Mouse (Mus musculus): Measurements from ENCODE around the gene Sv2b. TPM values are rescaled to one million over a fixed set of nuclear protein-coding genes. Genes with fewer than 3 reads are reported as not detected.

The Sv2b gene
- polyA plus RNA-seq, 1 experiment from 2014 or later, result 20.2 TPM

GRCm38 (mm10) chr7:75318320-75318719 is 9.3 kb upstream of the Sv2b start:
- Histone ChIP-seq H3K9me3 (replicated peaks) (no peaks in the 10 kb centered on the region), H3K4me1 (peaks cover 6% of the 10 kb centered on the region; the same call in 1 of the 2 replicates), H3K36me3 (no peaks in the 10 kb centered on the region), H3K4me2 (no peak overlapping the region), H3K4me3 (replicated peaks) (no peak overlapping the region), H3K27me3 (replicated peaks) (no peaks in the 10 kb centered on the region), H3K9ac (replicated peaks) (no peak overlapping the region), H3K27ac (replicated peaks) (no peak overlapping the region)
- no peak for ATAC-seq (ENCODE audit: low FRiP score)
- 97% methylated on average over 1 of the region's 1 CpGs for WGBS

- Histone ChIP-seq H3K9ac (replicated peaks) (no peak overlapping the region), H3K4me3 (replicated peaks) (no peak overlapping the region), H3K36me3 (no peaks in the 10 kb centered on the region), H3K27me3 (replicated peaks) (peaks cover 4% of the 10 kb centered on the region; the same call in 1 of the 2 replicates), H3K4me2 (no peak overlapping the region), H3K4me1 (peaks cover 6% of the 10 kb centered on the region; the same call in 1 of the 2 replicates), H3K27ac (replicated peaks) (no peak overlapping the region), H3K9me3 (replicated peaks) (no peaks in the 10 kb centered on the region)
- ATAC-seq (ENCODE audit: low FRiP score), result no peak
- 75% methylated on average over 5 of the region's 5 CpGs for WGBS
Measured at GRCm38 (mm10) chr7:75314873-75315272, 5.8 kb upstream of the Sv2b start.

GRCm38 (mm10) chr7:75309570-75309969 is 508 bp upstream of the Sv2b start:
- WGBS, result 77% methylated on average over 8 of the region's 8 CpGs

DNA sequence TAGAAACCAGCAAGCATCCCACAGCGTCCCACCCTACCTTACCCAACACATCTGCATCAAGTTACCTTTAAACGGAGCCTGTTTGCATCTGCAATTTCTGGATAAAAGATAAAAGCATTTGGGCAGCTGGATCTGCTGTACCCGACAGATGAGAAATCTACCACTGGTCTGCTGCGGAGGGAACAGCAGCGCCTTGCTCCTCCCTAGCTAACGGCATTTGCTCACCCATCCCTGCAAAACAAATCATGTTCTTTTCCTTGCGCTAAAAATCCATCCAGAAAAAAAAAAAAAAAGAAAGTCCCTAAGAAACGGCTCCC is 964 bp downstream of the Sv2b start:
- WGBS, result 5% methylated on average over 8 of the region's 8 CpGs
- Histone ChIP-seq H3K4me2 (peak overlapping the region; percentile 97), H3K4me1 (peaks cover 19% of the 10 kb centered on the region), H3K36me3 (no peaks in the 10 kb centered on the region), H3K27ac (replicated peaks) (peak overlapping the region; percentile 52), H3K4me3 (replicated peaks) (peak overlapping the region; percentile 55), H3K9ac (replicated peaks) (peak overlapping the region; percentile 49), H3K27me3 (replicated peaks) (peaks cover 13% of the 10 kb centered on the region), H3K9me3 (replicated peaks) (no peaks in the 10 kb centered on the region)
- 0 out of 2 replicates have a peak, but pooled peaks have one; percentile 33 for ATAC-seq (ENCODE audit: low FRiP score)

More at GRCm38 (mm10) chr7:75309570-75309969, 508 bp upstream of the Sv2b start:
- no peaks in the 10 kb centered on the region for H3K9me3 ChIP-seq (replicated peaks)
- peak overlapping the region; percentile 55; the same call in 1 of the 2 replicates for H3K4me3 ChIP-seq (replicated peaks)
- no peaks in the 10 kb centered on the region for H3K36me3 ChIP-seq
- H3K4me2 ChIP-seq, result peak overlapping the region; percentile 97; the same call in 1 of the 2 replicates
- peak overlapping the region; percentile 49; the same call in 1 of the 2 replicates for H3K9ac ChIP-seq (replicated peaks)
- H3K4me1 ChIP-seq, result peaks cover 19% of the 10 kb centered on the region
- no peak for ATAC-seq (ENCODE audit: low FRiP score)
- H3K27me3 ChIP-seq (replicated peaks), result peaks cover 13% of the 10 kb centered on the region
- H3K27ac ChIP-seq (replicated peaks), result no peak overlapping the region

- peaks cover 19% of the 10 kb centered on the region for H3K4me1 ChIP-seq
- H3K36me3 ChIP-seq, result no peaks in the 10 kb centered on the region
- WGBS, result 50% methylated on average over 8 of the region's 8 CpGs
- peak overlapping the region; percentile 49 for H3K9ac ChIP-seq (replicated peaks)
- H3K9me3 ChIP-seq (replicated peaks), result no peaks in the 10 kb centered on the region
- H3K4me2 ChIP-seq, result peak overlapping the region; percentile 97
- H3K27ac ChIP-seq (replicated peaks), result peak overlapping the region; percentile 52
- peak overlapping the region; percentile 55 for H3K4me3 ChIP-seq (replicated peaks)
- peaks cover 13% of the 10 kb centered on the region for H3K27me3 ChIP-seq (replicated peaks)
- ATAC-seq (ENCODE audit: low FRiP score), result no peak
Measured at GRCm38 (mm10) chr7:75307570-75308087, 1.4 kb downstream of the Sv2b start.

GRCm38 (mm10) chr7:75305901-75306465 is 3.1 kb downstream of the Sv2b start:
- Histone ChIP-seq H3K9me3 (replicated peaks) (no peaks in the 10 kb centered on the region), H3K27ac (replicated peaks) (no peak overlapping the region), H3K4me1 (peaks cover 19% of the 10 kb centered on the region), H3K36me3 (no peaks in the 10 kb centered on the region), H3K4me2 (peak overlapping the region; percentile 29), H3K4me3 (replicated peaks) (no peak overlapping the region), H3K9ac (replicated peaks) (no peak overlapping the region), H3K27me3 (replicated peaks) (peaks cover 13% of the 10 kb centered on the region)
- WGBS, result 78% methylated on average over 9 of the region's 9 CpGs
- ATAC-seq (ENCODE audit: low FRiP score), result no peak

- Histone ChIP-seq H3K4me3 (replicated peaks) (no peak overlapping the region), H3K4me2 (no peak overlapping the region), H3K9me3 (replicated peaks) (no peaks in the 10 kb centered on the region), H3K27ac (replicated peaks) (no peak overlapping the region), H3K36me3 (no peaks in the 10 kb centered on the region), H3K4me1 (peaks cover 3% of the 10 kb centered on the region), H3K9ac (replicated peaks) (no peak overlapping the region), H3K27me3 (replicated peaks) (peaks cover 5% of the 10 kb centered on the region; the same call in 1 of the 2 replicates)
- WGBS, result 84% methylated on average over 6 of the region's 6 CpGs
- no peak for ATAC-seq (ENCODE audit: low FRiP score)
Measured at GRCm38 (mm10) chr7:75302523-75303215, 6.4 kb downstream of the Sv2b start.

- Histone ChIP-seq H3K9ac (replicated peaks) (no peak overlapping the region), H3K27me3 (replicated peaks) (no peaks in the 10 kb centered on the region), H3K9me3 (replicated peaks) (no peaks in the 10 kb centered on the region), H3K4me2 (no peak overlapping the region), H3K4me1 (peaks cover 18% of the 10 kb centered on the region), H3K27ac (replicated peaks) (no peak overlapping the region), H3K36me3 (no peaks in the 10 kb centered on the region), H3K4me3 (replicated peaks) (no peak overlapping the region)
- WGBS, result 88% methylated on average over 4 of the region's 4 CpGs
- no peak for ATAC-seq (ENCODE audit: low FRiP score)
Measured at GRCm38 (mm10) chr7:75299245-75299644, 9.8 kb downstream of the Sv2b start.

- Histone ChIP-seq H3K27ac (replicated peaks) (0 out of 2 replicates have a peak overlapping the region, but pooled peaks have one; percentile 58), H3K4me2 (no peak overlapping the region), H3K27me3 (replicated peaks) (no peaks in the 10 kb centered on the region), H3K36me3 (no peaks in the 10 kb centered on the region), H3K9me3 (replicated peaks) (no peaks in the 10 kb centered on the region), H3K4me1 (peaks cover 18% of the 10 kb centered on the region), H3K4me3 (replicated peaks) (no peak overlapping the region), H3K9ac (replicated peaks) (no peak overlapping the region)
- 9% methylated on average over 6 of the region's 6 CpGs for WGBS
- peak; percentile 63 for ATAC-seq (ENCODE audit: low FRiP score)
Measured at GRCm38 (mm10) chr7:75296688-75297119, 12.4 kb downstream of the Sv2b start.

- Histone ChIP-seq H3K4me3 (replicated peaks) (no peak overlapping the region), H3K27me3 (replicated peaks) (no peaks in the 10 kb centered on the region), H3K4me1 (peaks cover 18% of the 10 kb centered on the region), H3K4me2 (no peak overlapping the region), H3K9ac (replicated peaks) (no peak overlapping the region), H3K36me3 (no peaks in the 10 kb centered on the region), H3K27ac (replicated peaks) (peak overlapping the region; percentile 58), H3K9me3 (replicated peaks) (no peaks in the 10 kb centered on the region)
- WGBS, result 12% methylated on average over 5 of the region's 5 CpGs
- ATAC-seq (ENCODE audit: low FRiP score), result no peak
Measured at GRCm38 (mm10) chr7:75295228-75295865, 13.7 kb downstream of the Sv2b start.

DNA sequence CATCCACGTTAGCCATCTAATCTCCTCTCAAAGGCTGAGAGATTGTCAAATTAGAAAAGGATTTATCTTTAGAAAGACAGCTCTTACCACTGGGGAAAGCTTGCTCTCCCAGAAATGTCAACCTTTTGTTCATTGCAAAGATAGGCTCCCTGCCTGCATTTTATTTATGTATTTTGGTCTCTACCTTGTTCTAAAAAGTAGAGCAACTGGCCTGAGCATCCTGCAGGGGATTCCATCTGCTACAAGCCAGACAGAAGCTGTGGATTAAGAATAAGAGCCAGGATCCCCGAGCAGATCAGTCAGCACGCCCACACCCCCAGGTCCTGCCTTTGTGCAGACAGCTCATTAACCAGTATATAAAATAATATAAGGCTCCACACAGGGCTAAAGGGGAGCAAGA is 16.8 kb downstream of the Sv2b start:
- H3K4me1 ChIP-seq, result peaks cover 18% of the 10 kb centered on the region
- no peak for ATAC-seq (ENCODE audit: low FRiP score)
- H3K27ac ChIP-seq (replicated peaks), result no peak overlapping the region
- H3K36me3 ChIP-seq, result no peaks in the 10 kb centered on the region
- no peak overlapping the region for H3K4me3 ChIP-seq (replicated peaks)
- H3K27me3 ChIP-seq (replicated peaks), result no peaks in the 10 kb centered on the region
- H3K9ac ChIP-seq (replicated peaks), result no peak overlapping the region
- H3K9me3 ChIP-seq (replicated peaks), result no peaks in the 10 kb centered on the region
- no peak overlapping the region for H3K4me2 ChIP-seq
- 28% methylated on average over 3 of the region's 3 CpGs for WGBS
